Comparison of ENCODE assay signal across 11 mouse cellular contexts in genomic region chr19:53501765-53502164, GRCm38 (mm10).
"Had no signal": no experiment of that assay in that cellular context is flagged by ENCODE, and none has a peak within 500 bp of the region (broad histone marks: within the 10 kb centered on the region; RNA-seq: fewer than 3 reads in every experiment).

No protein-coding gene starts in this region.

- ATAC-seq: liver, embryonic 12.5 days; midbrain, embryonic 15.5 days had no signal

- DNase-seq: kidney, adult 11 months; kidney, postnatal 10 days; lung, embryonic 14.5 days; lung, postnatal 10 days; lung, postnatal 4 days; right cerebral cortex, postnatal 4 days; spleen, adult 18-20 months had no signal

- H3K27ac ChIP-seq: limb, embryonic 15.5 days; liver, embryonic 12.5 days; midbrain, embryonic 15.5 days had no signal

- H3K9me3 ChIP-seq: limb, embryonic 15.5 days; liver, embryonic 12.5 days; midbrain, embryonic 15.5 days had no signal

- H3K4me1 ChIP-seq: limb, embryonic 15.5 days; midbrain, embryonic 15.5 days had no signal

- H3K27me3 ChIP-seq: limb, embryonic 15.5 days; liver, embryonic 12.5 days; midbrain, embryonic 15.5 days had no signal

- H3K4me3 ChIP-seq: limb, embryonic 15.5 days; liver, embryonic 12.5 days; midbrain, embryonic 15.5 days had no signal

- H3K4me2 ChIP-seq: limb, embryonic 15.5 days; liver, embryonic 12.5 days; lung, embryonic 14.5 days; midbrain, embryonic 11.5 days; midbrain, embryonic 15.5 days had no signal

- H3K9ac ChIP-seq: limb, embryonic 15.5 days; liver, embryonic 12.5 days; lung, embryonic 14.5 days; midbrain, embryonic 15.5 days had no signal

- H3K36me3 ChIP-seq: limb, embryonic 15.5 days; liver, embryonic 12.5 days; midbrain, embryonic 15.5 days had no signal
